Mouse (Mus musculus): Measurements from ENCODE around the gene Wscd2. TPM values are rescaled to one million over a fixed set of nuclear protein-coding genes. Genes with fewer than 3 reads are reported as not detected.
"Not testable (repeated sequence)": the region's sequence is repeated elsewhere in the genome, so short reads cannot be mapped to it uniquely, and the experiment has no call there.

The Wscd2 gene
- polyA plus RNA-seq, 1 experiment from 2014 or later, result 5.6 TPM

- 69% methylated on average over 10 of the region's 10 CpGs for WGBS
- no peaks in the 10 kb centered on the region for H3K36me3 ChIP-seq
- H3K9me3 ChIP-seq, result no peaks in the 10 kb centered on the region
- no peak overlapping the region for H3K27ac ChIP-seq
- H3K4me3 ChIP-seq, result no peak overlapping the region
- H3K4me2 ChIP-seq, result no peak overlapping the region
- H3K9ac ChIP-seq, result no peak overlapping the region
- H3K4me1 ChIP-seq, result no peaks in the 10 kb centered on the region
- no peaks in the 10 kb centered on the region for H3K27me3 ChIP-seq
- ATAC-seq (ENCODE audit: borderline replicate concordance, extremely low read depth, low FRiP score, low TSS enrichment), result no peak
Measured at GRCm38 (mm10) chr5:113565101-113565854, 75.1 kb downstream of the Wscd2 start.

- Histone ChIP-seq H3K27ac (no peak overlapping the region), H3K4me2 (no peak overlapping the region), H3K36me3 (no peaks in the 10 kb centered on the region), H3K4me1 (no peaks in the 10 kb centered on the region), H3K9ac (no peak overlapping the region), H3K4me3 (no peak overlapping the region), H3K27me3 (no peaks in the 10 kb centered on the region), H3K9me3 (no peaks in the 10 kb centered on the region)
- 70% methylated on average over 12 of the region's 12 CpGs for WGBS
- no peak for ATAC-seq (ENCODE audit: borderline replicate concordance, extremely low read depth, low FRiP score, low TSS enrichment)
Measured at GRCm38 (mm10) chr5:113565858-113566257, 75.7 kb downstream of the Wscd2 start.

- ATAC-seq (ENCODE audit: borderline replicate concordance, extremely low read depth, low FRiP score, low TSS enrichment), result no peak
- 37% methylated on average over 7 of the region's 7 CpGs for WGBS
- H3K36me3 ChIP-seq, result no peaks in the 10 kb centered on the region
- H3K4me3 ChIP-seq, result no peak overlapping the region
- no peak overlapping the region for H3K27ac ChIP-seq
- H3K4me1 ChIP-seq, result no peaks in the 10 kb centered on the region
- no peaks in the 10 kb centered on the region for H3K9me3 ChIP-seq
- H3K4me2 ChIP-seq, result no peak overlapping the region
- no peak overlapping the region for H3K9ac ChIP-seq
- no peaks in the 10 kb centered on the region for H3K27me3 ChIP-seq
Measured at GRCm38 (mm10) chr5:113570056-113570717, 80.1 kb downstream of the Wscd2 start.

DNA sequence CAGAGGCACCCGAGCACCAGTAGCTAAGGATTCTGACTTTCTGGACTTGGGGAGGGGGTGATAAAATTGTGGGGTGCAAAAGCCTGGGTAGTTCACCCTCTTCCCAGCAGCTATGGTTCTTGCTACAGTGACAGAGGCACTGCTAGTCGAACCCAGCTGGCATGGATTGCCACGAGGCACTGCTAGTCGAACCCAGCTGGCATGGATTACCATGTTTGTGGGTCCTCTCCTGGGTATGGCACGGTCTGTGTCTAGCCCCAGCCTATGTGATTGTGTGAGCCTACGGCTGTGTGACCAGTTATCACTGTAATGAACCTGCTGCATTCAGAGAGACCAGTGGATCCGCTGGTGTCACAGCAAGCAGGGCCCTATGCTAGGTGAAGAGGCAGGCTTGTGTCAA, 87.4 kb downstream of the Wscd2 start:
- Histone ChIP-seq H3K4me3 (no peak overlapping the region), H3K4me1 (no peaks in the 10 kb centered on the region), H3K9ac (no peak overlapping the region), H3K27ac (no peak overlapping the region), H3K36me3 (no peaks in the 10 kb centered on the region), H3K9me3 (no peaks in the 10 kb centered on the region), H3K4me2 (no peak overlapping the region), H3K27me3 (no peaks in the 10 kb centered on the region)
- 73% methylated on average over 7 of the region's 7 CpGs for WGBS
- ATAC-seq (ENCODE audit: borderline replicate concordance, extremely low read depth, low FRiP score, low TSS enrichment), result no peak

DNA sequence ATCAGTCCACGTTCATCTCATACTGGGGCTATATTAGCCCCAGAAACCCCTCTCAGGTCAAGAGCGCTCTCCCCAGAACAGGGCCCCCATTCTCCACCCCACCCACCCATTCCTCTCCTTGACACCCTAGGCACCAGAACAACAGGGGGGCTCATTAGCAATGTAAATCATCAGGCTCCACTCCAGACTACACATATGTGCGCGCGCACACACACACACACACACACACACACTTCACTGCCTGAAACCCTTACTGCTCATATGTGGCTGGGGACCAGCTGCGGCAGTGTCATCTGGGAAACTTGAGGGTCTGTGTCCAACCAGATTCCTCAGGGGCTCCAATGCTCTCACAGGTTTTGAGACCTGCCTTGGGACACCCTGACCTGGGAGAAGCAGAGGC, 88.3 kb downstream of the Wscd2 start:
- no peak overlapping the region for H3K4me2 ChIP-seq
- no peaks in the 10 kb centered on the region for H3K36me3 ChIP-seq
- no peak for ATAC-seq (ENCODE audit: borderline replicate concordance, extremely low read depth, low FRiP score, low TSS enrichment)
- H3K4me1 ChIP-seq, result no peaks in the 10 kb centered on the region
- H3K9ac ChIP-seq, result no peak overlapping the region
- 83% methylated on average over 6 of the region's 6 CpGs for WGBS
- no peak overlapping the region for H3K27ac ChIP-seq
- H3K9me3 ChIP-seq, result no peaks in the 10 kb centered on the region
- H3K27me3 ChIP-seq, result no peaks in the 10 kb centered on the region
- no peak overlapping the region for H3K4me3 ChIP-seq

DNA sequence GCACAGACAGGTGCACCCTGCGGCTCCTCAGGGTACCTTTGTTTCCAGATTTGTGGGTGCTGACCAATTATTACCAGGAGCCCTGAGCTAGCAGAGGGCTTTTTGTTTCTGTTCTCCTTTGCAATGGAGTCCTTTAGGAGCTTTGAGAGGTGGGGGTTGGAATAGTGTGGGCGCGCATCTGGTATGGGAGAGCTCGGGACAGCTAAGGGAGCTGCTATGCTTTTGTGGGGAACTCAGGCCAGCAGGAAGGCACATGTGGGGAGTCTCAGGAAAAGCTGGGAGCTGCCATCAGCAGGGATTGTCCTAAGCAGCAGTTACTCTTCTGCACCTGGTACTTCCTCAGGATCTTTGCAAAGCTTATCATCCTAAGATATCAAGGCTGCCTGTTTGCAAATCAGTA, 89.0 kb downstream of the Wscd2 start:
- Histone ChIP-seq H3K4me3 (no peak overlapping the region), H3K9me3 (no peaks in the 10 kb centered on the region), H3K27me3 (no peaks in the 10 kb centered on the region), H3K9ac (no peak overlapping the region), H3K4me1 (no peaks in the 10 kb centered on the region), H3K4me2 (no peak overlapping the region), H3K36me3 (no peaks in the 10 kb centered on the region), H3K27ac (no peak overlapping the region)
- 72% methylated on average over 4 of the region's 4 CpGs for WGBS
- ATAC-seq (ENCODE audit: borderline replicate concordance, extremely low read depth, low FRiP score, low TSS enrichment), result no peak

GRCm38 (mm10) chr5:113580248-113580647, 90.1 kb downstream of the Wscd2 start:
- no peak for ATAC-seq (ENCODE audit: borderline replicate concordance, extremely low read depth, low FRiP score, low TSS enrichment)
- Histone ChIP-seq H3K9ac (no peak overlapping the region), H3K4me1 (no peaks in the 10 kb centered on the region), H3K4me3 (no peak overlapping the region), H3K4me2 (no peak overlapping the region), H3K27ac (no peak overlapping the region), H3K36me3 (no peaks in the 10 kb centered on the region), H3K9me3 (no peaks in the 10 kb centered on the region), H3K27me3 (no peaks in the 10 kb centered on the region)
- whole genome bisulfite sequencing, result 42% methylated on average over 8 of the region's 8 CpGs

- Histone ChIP-seq H3K36me3 (no peaks in the 10 kb centered on the region), H3K9ac (no peak overlapping the region), H3K9me3 (no peaks in the 10 kb centered on the region), H3K27ac (no peak overlapping the region), H3K4me1 (no peaks in the 10 kb centered on the region), H3K4me2 (no peak overlapping the region), H3K27me3 (no peaks in the 10 kb centered on the region), H3K4me3 (no peak overlapping the region)
- no peak; the same call in 1 of the 2 replicates for ATAC-seq (ENCODE audit: borderline replicate concordance, extremely low read depth, low FRiP score, low TSS enrichment)
- WGBS, result 56% methylated on average over 9 of the region's 9 CpGs
Measured at GRCm38 (mm10) chr5:113580801-113581200, 90.7 kb downstream of the Wscd2 start.

DNA sequence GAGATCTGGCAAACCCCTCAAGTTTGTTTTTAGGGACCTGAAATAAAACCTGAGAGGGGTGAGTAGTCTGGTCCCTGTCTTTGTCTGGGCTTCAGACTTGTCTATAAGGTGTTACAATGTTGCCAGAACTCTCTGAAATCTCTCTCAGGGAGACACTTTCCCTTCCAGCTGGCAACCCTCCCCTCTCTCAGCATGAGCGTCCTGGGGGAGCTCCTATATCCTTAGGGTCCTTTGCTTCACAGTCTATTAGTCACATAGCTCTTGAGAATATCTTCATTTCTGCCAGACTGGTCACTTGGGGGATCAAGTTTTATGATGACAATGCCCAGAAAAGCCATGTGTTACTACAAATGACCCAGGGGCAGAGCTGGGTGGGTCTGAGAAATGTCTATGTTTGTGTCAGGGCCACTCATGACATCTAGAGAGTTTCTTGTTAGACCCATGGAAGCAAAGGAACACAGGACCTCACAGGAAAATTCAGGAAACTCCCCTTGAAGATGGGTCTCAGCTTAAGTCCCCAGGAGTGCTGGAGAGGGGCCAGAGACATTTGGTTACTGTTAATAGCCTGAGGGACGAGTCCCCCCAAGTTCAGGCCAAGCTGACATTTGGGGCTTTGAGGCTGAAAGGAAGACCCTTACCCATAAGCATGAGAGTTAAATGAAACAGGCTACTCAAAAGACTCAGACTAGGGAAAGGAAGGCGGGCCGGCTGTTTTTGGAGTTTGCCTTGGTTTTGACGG, 93.5 kb downstream of the Wscd2 start:
- 56% methylated on average over 5 of the region's 5 CpGs for WGBS
- no peaks in the 10 kb centered on the region for H3K36me3 ChIP-seq
- no peak overlapping the region for H3K4me2 ChIP-seq
- 0 out of 2 replicates have a peak, but pooled peaks cover 5% of the 10 kb centered on the region for H3K4me1 ChIP-seq
- no peak overlapping the region for H3K9ac ChIP-seq
- H3K9me3 ChIP-seq, result no peaks in the 10 kb centered on the region
- H3K27me3 ChIP-seq, result no peaks in the 10 kb centered on the region
- H3K4me3 ChIP-seq, result no peak overlapping the region
- no peak overlapping the region for H3K27ac ChIP-seq
- no peak for ATAC-seq (ENCODE audit: borderline replicate concordance, extremely low read depth, low FRiP score, low TSS enrichment)

- Histone ChIP-seq H3K27me3 (no peaks in the 10 kb centered on the region), H3K36me3 (no peaks in the 10 kb centered on the region), H3K4me2 (no peak overlapping the region), H3K4me1 (0 out of 2 replicates have a peak, but pooled peaks cover 9% of the 10 kb centered on the region), H3K27ac (no peak overlapping the region), H3K4me3 (no peak overlapping the region), H3K9ac (no peak overlapping the region), H3K9me3 (no peaks in the 10 kb centered on the region)
- ATAC-seq (ENCODE audit: borderline replicate concordance, extremely low read depth, low FRiP score, low TSS enrichment), result no peak
- 23% methylated on average over 6 of the region's 6 CpGs for WGBS
Measured at GRCm38 (mm10) chr5:113584439-113584838, 94.3 kb downstream of the Wscd2 start.

DNA sequence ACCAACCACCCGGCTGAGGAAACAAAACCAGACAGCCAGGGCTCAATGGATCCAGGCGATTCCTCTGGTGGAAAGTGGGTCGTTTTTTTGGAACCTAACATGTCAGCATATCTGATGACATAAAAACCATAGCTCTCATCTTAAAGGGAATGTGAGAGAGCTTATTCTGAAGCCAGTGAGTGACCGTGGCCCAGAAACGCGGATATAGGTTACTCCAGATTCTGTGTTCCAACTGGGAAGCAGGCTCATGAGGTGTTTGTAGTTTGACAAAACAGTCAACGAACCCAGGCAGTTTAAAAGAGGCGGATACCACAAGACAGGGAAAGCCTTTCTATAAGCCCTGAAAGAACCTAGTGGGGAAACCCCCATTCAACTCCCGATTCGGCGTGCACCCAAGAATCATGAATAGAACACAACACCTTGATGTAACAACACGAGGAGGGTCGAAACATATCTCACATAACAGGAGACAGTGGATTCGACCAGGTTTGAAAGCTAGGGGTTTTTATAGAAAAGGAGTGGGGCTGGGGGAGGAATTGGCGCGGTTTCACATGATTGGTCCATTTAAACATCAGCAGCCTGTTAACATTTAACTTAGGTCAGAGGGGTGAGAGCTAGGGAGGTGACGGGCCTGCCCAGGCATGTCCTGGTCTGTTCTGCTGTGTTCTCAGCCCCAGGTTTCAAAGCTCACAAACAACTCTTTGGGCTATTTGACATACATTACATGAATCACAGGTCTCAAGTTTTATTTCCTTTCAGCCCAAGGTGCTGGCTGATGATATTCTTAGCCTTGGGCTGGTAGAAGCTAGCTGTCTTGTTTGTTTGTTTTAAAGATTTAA, 95.7 kb downstream of the Wscd2 start:
- H3K4me1 ChIP-seq; H3K9me3 ChIP-seq; H3K4me3 ChIP-seq; H3K27me3 ChIP-seq; ATAC-seq (ENCODE audit: borderline replicate concordance, extremely low read depth, low FRiP score, low TSS enrichment); H3K9ac ChIP-seq; H3K27ac ChIP-seq; H3K36me3 ChIP-seq; H3K4me2 ChIP-seq: not testable (repeated sequence)
- 72% methylated on average over 17 of the region's 17 CpGs for WGBS

All from lung, embryonic 15.5 days (tissue).